Mouse (Mus musculus) hindbrain, embryonic 10.5 days (tissue): ENCODE data around the gene Cog1. TPM values are rescaled to one million over a fixed set of nuclear protein-coding genes. Genes with fewer than 3 reads are reported as not detected.

Source experiments
- DNase-seq: peaks from one replicate; pipeline ENCODE4 v3.0.0-alpha.2; 2017; ENCODE audit warnings: low spot score
- H3K27ac ChIP-seq: fragments of 300-500 bp; sonication (generic); 2 replicates; pipeline ENCODE4 v1.5.1; 2016; ENCODE audit warnings: mild to moderate bottlenecking, moderate library complexity
- H3K27me3 ChIP-seq: fragments of 300-500 bp; sonication (generic); 2 replicates; pipeline ENCODE4 v1.6.1; 2016; ENCODE audit warnings: mild to moderate bottlenecking; ENCODE audit not compliant: poor library complexity, insufficient read depth, severe bottlenecking
- H3K36me3 ChIP-seq: fragments of 300-500 bp; sonication (generic); 2 replicates; pipeline ENCODE4 v1.6.1; 2016; ENCODE audit warnings: mild to moderate bottlenecking, moderate library complexity
- H3K4me1 ChIP-seq: fragments of 300-500 bp; sonication (generic); replicated peaks from 2 replicates; pipeline ENCODE4 v1.6.1; 2016; ENCODE audit warnings: mild to moderate bottlenecking
- H3K4me3 ChIP-seq: fragments of 300-500 bp; sonication (generic); 2 replicates; pipeline ENCODE4 v1.5.1; 2016; ENCODE audit warnings: mild to moderate bottlenecking, moderate library complexity
- H3K9me3 ChIP-seq: fragments of 300-500 bp; sonication (generic); 2 replicates; pipeline ENCODE4 v1.6.1; 2016; ENCODE audit warnings: mild to moderate bottlenecking, moderate library complexity
- WGBS: fragments of 180-500 bp; shearing (Covaris S2); methylation state at CpG from one replicate; pipeline ENCODE4 v1.1.7; 2016; 5-methylcytosine and 5-hydroxymethylcytosine counted together
- polyA plus RNA-seq: library from polyadenylated mRNA; unstranded; fragments of >200 nt; fragmentation: Nextera tagmentation; extraction: Ambion mirVana; gene quantifications from 2 replicates; pipeline ENCODE4 v1.2.1, GENCODE M21; 2016

Gene Cog1
- polyA plus RNA-seq, 1 experiment from 2014 or later = 40.3 TPM

DNA sequence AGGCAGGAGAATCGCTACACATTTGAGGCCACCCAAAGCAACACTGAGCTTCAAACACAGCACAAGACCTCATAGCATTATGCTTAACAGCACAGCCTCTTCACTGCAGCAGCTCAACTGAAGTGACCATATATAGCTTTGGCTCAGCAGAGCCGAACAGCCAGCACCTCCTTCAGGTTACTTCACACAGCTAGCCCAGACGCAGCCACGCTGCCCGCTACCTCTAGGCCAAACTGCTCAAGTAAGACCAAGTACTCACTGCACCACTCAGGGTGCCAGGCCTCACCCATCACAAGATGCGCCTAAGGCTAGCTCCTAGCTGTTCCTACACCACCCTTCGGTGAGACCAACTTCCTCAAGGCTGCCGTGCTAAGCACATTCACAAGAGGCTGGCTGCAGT is 29.4 kb downstream of the Cog1 start:
- Histone ChIP-seq H3K36me3 (peaks cover 44% of the 10 kb centered on the region), H3K4me3 (no peak overlapping the region), H3K27ac (no peak overlapping the region), H3K27me3 (no peaks in the 10 kb centered on the region), H3K9me3 (no peaks in the 10 kb centered on the region), H3K4me1 (peaks cover 31% of the 10 kb centered on the region)
- DNase-seq = no peak
- WGBS = 87% methylated on average over 8 of the region's 8 CpGs

GRCm38 (mm10) chr11:113680954-113681353 is 32.0 kb downstream of the Cog1 start:
- Histone ChIP-seq H3K4me1 (peaks cover 50% of the 10 kb centered on the region), H3K4me3 (no peak overlapping the region), H3K9me3 (no peaks in the 10 kb centered on the region), H3K27ac (no peak overlapping the region), H3K36me3 (peaks cover 19% of the 10 kb centered on the region), H3K27me3 (no peaks in the 10 kb centered on the region)
- no peak for DNase-seq
- 88% methylated on average over 2 of the region's 2 CpGs for WGBS

- no peak for DNase-seq
- Histone ChIP-seq H3K4me1 (peaks cover 59% of the 10 kb centered on the region), H3K4me3 (peak overlapping the region; percentile 93), H3K27me3 (no peaks in the 10 kb centered on the region), H3K9me3 (no peaks in the 10 kb centered on the region), H3K36me3 (peaks cover 8% of the 10 kb centered on the region), H3K27ac (no peak overlapping the region)
Measured at GRCm38 (mm10) chr11:113681979-113682378, 33.0 kb downstream of the Cog1 start.

DNA sequence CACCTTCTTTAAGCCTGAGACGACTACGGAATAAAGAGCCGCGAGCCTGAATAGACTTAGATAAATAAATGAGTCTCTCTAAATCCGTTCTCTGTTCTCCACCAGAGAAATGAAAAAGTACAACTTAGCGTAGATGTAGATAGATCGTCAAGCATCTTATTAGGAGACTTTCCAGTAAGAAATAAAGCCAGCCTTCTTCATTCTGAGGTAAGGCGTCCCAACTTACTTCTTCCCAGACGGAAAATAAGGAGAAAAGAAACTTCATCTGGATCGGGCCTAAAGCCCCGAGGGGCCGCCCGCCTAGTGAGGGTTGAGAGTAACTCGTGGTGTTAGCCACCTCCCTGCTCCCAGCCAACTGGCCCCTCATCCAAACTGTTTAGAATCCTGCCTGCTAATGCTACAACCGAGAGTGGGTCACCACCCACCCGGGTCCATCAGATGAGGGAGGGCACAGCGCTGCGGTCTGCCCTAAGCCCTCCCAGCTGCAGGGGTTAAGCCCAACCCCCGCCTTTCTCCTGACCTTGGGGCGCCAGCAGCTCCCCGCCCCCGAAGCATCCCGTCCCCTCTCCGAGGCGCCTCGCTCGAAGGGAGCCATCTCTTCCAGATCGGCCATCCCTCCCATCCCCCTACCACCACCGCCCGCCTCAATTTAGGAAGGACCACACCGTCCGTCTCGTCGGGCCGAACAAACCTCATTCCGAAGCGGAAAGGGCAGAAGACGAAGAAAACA is 34.1 kb downstream of the Cog1 start:
- Histone ChIP-seq H3K4me1 (peaks cover 66% of the 10 kb centered on the region), H3K4me3 (peak overlapping the region; percentile 93)
- WGBS = 5% methylated on average over 38 of the region's 38 CpGs

GRCm38 (mm10) chr11:113683627-113683956 is 34.6 kb downstream of the Cog1 start:
- Histone ChIP-seq H3K27me3 (no peaks in the 10 kb centered on the region), H3K27ac (peak overlapping the region; percentile 92), H3K36me3 (peaks cover 10% of the 10 kb centered on the region), H3K9me3 (no peaks in the 10 kb centered on the region), H3K4me3 (peak overlapping the region; percentile 93), H3K4me1 (peaks cover 62% of the 10 kb centered on the region)
- DNase-seq = no peak
- WGBS = under 1% methylated on average over 29 of the region's 38 CpGs

More for the DNA sequence above, 34.1 kb downstream of the Cog1 start:
- Histone ChIP-seq H3K27me3 (no peaks in the 10 kb centered on the region), H3K9me3 (no peaks in the 10 kb centered on the region), H3K27ac (peak overlapping the region; percentile 92), H3K36me3 (peaks cover 5% of the 10 kb centered on the region)
- DNase-seq = peak; percentile 73

GRCm38 (mm10) chr11:113683957-113684706 is 35.2 kb downstream of the Cog1 start, which contains the start of the genes Fam104a and D11Wsu47e:
Fam104a (minus strand) TSS chr11:113684155.
D11Wsu47e (plus strand) TSS chr11:113684412.
- H3K4me3 ChIP-seq = peak within 1 kb of the TSS; percentile 93
- H3K4me1 ChIP-seq = peaks cover 60% of the 10 kb centered on the region
- H3K27ac ChIP-seq = peak within 1 kb of the TSS; percentile 92
- DNase-seq = peak; percentile 96
- peaks cover 15% of the 10 kb centered on the region for H3K36me3 ChIP-seq
- H3K9me3 ChIP-seq = no peaks in the 10 kb centered on the region
- no peaks in the 10 kb centered on the region for H3K27me3 ChIP-seq
- under 1% methylated on average over 73 of the region's 73 CpGs for WGBS

DNA sequence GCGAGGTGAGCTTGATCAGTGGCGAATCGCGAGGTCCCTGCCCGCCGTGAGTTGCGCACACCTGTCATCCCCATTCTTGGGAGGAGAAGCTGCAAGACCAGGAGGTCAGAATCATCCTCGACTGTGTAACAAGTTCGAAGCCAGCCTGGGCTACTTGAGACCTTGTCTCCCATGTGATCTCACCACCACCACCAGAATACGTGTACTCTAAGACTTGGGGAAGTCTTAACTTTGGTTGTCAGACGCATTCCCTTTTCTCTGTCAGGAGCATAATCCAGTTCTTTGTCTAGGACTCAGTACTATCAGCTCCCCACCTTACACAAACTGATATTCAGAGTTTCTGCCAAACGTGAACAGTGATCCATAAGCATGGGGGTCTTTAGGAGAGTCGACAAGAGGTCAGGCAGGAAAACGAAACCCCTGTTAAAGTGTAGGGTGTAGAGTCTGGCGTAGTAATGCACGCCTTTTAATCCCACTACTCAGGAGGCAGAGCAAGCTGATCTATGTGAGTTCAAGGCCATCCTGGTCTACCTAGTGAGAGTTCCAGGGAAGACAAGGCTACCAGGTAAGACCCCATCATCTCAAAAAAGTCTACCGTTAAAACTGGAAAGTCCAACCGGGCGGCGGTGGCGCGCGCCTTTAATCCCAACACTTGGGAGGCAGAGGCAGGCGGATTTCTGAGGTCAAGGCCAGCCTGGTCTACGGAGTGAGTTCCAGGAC is 35.9 kb downstream of the Cog1 start:
- peak overlapping the region; percentile 92 for H3K27ac ChIP-seq
- H3K9me3 ChIP-seq = no peaks in the 10 kb centered on the region
- H3K4me1 ChIP-seq = peaks cover 59% of the 10 kb centered on the region
- H3K36me3 ChIP-seq = peaks cover 23% of the 10 kb centered on the region
- DNase-seq = no peak
- WGBS = 43% methylated on average over 25 of the region's 25 CpGs
- H3K27me3 ChIP-seq = no peaks in the 10 kb centered on the region
- H3K4me3 ChIP-seq = peak overlapping the region; percentile 93

DNA sequence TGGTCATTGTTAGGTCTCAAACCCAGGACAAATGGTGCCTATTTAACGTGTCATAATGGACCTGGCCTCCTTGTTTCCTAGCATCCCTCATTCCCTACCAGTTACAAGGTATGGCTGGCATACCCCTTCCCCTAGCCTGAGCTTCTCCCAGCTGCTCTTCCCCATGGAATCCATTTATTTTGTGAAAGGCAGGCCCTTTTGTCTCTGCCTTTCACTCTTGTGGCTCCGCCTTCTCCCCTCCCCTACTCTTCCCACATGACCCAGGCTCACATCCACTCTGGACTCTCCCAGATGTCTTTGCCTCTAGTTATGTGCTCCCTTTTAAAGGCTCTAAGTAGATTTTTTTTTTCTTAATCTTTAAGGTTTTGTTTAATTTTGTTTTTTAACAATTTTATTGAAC is 38.1 kb downstream of the Cog1 start:
- Histone ChIP-seq H3K4me3 (peak overlapping the region; percentile 16), H3K4me1 (peaks cover 47% of the 10 kb centered on the region), H3K9me3 (no peaks in the 10 kb centered on the region), H3K27me3 (no peaks in the 10 kb centered on the region), H3K36me3 (peaks cover 44% of the 10 kb centered on the region), H3K27ac (peak overlapping the region; percentile 77)
- peak; percentile 39 for DNase-seq
- WGBS = 46% methylated on average over 2 of the region's 2 CpGs

- Histone ChIP-seq H3K27ac (no peak overlapping the region), H3K4me3 (no peak overlapping the region), H3K4me1 (peaks cover 19% of the 10 kb centered on the region), H3K36me3 (peaks cover 79% of the 10 kb centered on the region), H3K9me3 (peaks cover 1% of the 10 kb centered on the region; the same call in 1 of the 2 replicates), H3K27me3 (no peaks in the 10 kb centered on the region)
- WGBS = 94% methylated on average over 12 of the region's 12 CpGs
- DNase-seq = no peak
Measured at GRCm38 (mm10) chr11:113690506-113690905, 41.5 kb downstream of the Cog1 start.

DNA sequence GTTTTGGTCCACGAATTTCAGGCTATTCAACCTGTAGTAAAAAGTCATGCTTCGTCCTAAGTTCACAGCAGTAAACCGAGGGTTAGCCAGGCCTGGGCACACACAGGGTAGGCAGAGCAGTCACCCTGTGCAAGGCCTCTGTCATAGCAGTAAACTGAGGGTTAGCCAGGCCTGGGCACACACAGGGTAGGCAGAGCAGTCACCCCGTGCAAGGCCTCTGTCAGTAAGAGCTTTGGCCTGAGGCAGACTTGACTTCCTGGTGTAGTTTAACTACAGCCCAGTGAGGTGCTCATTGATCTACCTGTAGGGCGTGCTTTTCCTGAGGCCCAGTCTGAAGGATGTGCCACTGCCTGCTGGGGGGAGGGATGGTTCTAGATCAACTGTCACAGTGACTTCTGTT is 42.3 kb downstream of the Cog1 start:
- 94% methylated on average over 5 of the region's 5 CpGs for WGBS
- peaks cover 13% of the 10 kb centered on the region for H3K4me1 ChIP-seq
- H3K4me3 ChIP-seq = no peak overlapping the region
- H3K9me3 ChIP-seq = peaks cover 5% of the 10 kb centered on the region; the same call in 1 of the 2 replicates
- no peaks in the 10 kb centered on the region for H3K27me3 ChIP-seq
- peaks cover 87% of the 10 kb centered on the region for H3K36me3 ChIP-seq
- no peak overlapping the region for H3K27ac ChIP-seq
- DNase-seq = no peak

DNA sequence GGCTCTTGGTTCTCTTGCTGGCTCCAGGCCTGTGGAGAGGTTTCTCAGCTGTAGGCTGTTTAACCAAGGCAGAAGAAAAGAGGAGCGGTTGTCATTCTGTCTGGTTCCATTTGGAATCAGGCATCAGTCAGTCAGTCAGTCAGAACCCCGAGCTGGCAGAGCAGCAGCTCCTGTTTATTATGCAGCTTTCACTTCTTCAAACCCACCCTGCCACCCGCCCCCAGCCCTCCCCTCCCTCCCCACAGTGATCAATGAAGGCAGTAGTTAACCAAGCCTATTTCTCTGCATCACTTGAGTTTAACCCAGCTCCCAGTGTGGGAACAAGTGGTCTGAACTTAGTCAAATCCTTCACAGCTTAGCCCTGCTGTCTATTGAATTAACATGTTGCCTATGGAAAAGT is 42.9 kb downstream of the Cog1 start:
- Histone ChIP-seq H3K4me1 (peaks cover 8% of the 10 kb centered on the region), H3K27me3 (no peaks in the 10 kb centered on the region), H3K27ac (no peak overlapping the region), H3K9me3 (peaks cover 5% of the 10 kb centered on the region; the same call in 1 of the 2 replicates), H3K36me3 (peaks cover 93% of the 10 kb centered on the region), H3K4me3 (no peak overlapping the region)
- WGBS = 71% methylated on average over 3 of the region's 3 CpGs
- DNase-seq = no peak

GRCm38 (mm10) chr11:113697571-113697970 is 48.6 kb downstream of the Cog1 start:
- H3K27ac ChIP-seq = no peak overlapping the region
- peaks cover 81% of the 10 kb centered on the region for H3K36me3 ChIP-seq
- H3K9me3 ChIP-seq = peaks cover 5% of the 10 kb centered on the region; the same call in 1 of the 2 replicates
- no peak for DNase-seq
- no peak overlapping the region for H3K4me3 ChIP-seq
- 73% methylated on average over 5 of the region's 5 CpGs for WGBS
- H3K27me3 ChIP-seq = no peaks in the 10 kb centered on the region
- peaks cover 10% of the 10 kb centered on the region for H3K4me1 ChIP-seq
